Mouse (Mus musculus): ENCODE results near the gene Lrrc45.
A peak's percentile ranks its signal among the peaks of the same experiment; 100 is the strongest.
"Not testable (repeated sequence)": the region's sequence is repeated elsewhere in the genome, so short reads cannot be mapped to it uniquely, and the experiment has no call there.

Gene Lrrc45

DNA sequence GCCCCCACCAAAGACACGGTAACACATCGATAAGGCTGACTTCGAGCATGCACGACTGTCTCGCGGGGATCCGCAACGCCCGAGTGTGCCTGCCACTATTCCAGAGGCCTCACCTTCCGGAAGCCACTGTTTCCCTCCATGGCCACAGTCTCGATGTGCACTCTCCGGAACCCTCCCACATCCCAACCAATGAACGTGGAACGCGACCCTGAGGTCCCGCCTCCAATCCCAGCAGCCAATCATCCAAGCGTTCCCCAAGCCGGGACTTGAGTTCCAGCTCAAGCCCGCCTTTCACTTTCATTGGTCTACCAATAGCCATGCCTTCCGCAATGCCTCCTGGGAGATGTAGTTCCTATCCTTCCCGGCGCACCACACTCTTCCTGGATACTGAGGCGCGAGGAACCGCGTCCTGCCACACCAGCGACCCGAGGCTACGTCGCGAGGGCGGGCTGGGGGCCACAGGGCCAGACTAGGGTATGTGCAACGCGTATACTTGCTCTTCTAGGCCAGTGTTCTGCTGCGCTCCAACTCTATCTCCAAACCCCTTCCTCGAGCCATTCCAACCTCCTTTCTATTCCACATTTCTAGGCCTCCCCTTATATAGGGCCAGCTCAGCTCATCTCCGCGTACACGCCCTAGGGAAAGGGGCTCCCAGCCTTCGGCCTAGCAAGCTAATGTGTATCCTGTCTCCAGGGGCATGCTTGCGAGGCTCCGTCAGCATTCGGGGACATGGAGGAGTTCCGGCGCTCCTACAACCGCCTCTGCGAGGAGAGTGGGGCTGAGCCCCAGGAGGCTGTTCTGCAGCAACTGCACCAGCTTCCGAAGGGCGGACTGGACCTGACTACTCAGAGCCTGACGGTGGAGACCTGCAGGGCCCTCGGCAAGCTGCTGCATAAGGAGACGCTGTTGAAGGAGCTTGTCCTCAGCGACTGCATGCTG, at the start of gene Lrrc45, which contains the start of gene Cenpx:
TSS of gene Lrrc45 (plus strand) at position 346 of the 939 bp plus-strand sequence.
TSS of gene Cenpx (minus strand) at position 159 of the 939 bp plus-strand sequence.
- DNase-seq (ENCODE audit: low spot score in 2 of 2), result peak; percentile 92

DNA sequence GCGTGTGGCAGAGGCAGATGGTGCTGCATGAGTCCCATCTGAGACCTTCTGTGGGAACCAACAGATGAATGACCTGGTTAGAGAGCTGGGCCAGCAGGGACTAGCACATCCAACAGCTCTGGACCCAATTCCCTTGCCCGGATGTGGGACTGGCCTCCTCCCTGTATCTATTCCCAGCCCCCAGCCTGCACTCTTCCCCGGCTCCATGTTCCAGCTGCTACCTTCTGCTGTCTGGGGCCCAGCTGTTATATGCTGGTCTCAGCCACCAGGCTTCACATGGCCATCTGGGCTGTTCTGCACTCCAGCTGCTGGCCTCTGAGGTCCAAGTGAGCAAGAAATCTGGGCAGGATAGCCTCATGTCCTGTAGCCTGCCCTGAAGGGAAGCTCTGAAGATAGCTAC, 48.3 kb upstream of the Lrrc45 start:
- DNase-seq (ENCODE audit: low spot score in 2 of 2), result no peak

DNA sequence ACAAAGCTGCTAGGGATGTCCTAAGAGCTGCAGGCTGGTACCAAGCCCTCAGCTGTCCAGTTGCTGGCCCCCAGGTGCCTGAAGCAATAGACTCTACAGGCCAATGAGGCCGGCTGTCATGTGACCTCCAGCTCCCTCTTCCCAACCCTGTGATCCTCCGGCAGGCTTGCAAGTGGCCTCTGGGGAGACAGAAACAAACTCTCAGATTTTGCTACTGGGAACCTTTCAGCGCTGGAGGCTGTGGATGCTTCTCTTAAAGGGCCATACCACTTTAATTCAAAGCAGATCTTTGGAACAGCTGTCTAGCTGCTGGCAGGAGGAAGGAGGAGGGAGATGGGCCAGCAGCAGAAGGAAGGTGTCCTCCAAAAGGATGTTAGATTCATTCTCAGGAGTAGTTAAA, 47.1 kb upstream of the Lrrc45 start:
- DNase-seq (ENCODE audit: low spot score in 2 of 2), result no peak

DNA sequence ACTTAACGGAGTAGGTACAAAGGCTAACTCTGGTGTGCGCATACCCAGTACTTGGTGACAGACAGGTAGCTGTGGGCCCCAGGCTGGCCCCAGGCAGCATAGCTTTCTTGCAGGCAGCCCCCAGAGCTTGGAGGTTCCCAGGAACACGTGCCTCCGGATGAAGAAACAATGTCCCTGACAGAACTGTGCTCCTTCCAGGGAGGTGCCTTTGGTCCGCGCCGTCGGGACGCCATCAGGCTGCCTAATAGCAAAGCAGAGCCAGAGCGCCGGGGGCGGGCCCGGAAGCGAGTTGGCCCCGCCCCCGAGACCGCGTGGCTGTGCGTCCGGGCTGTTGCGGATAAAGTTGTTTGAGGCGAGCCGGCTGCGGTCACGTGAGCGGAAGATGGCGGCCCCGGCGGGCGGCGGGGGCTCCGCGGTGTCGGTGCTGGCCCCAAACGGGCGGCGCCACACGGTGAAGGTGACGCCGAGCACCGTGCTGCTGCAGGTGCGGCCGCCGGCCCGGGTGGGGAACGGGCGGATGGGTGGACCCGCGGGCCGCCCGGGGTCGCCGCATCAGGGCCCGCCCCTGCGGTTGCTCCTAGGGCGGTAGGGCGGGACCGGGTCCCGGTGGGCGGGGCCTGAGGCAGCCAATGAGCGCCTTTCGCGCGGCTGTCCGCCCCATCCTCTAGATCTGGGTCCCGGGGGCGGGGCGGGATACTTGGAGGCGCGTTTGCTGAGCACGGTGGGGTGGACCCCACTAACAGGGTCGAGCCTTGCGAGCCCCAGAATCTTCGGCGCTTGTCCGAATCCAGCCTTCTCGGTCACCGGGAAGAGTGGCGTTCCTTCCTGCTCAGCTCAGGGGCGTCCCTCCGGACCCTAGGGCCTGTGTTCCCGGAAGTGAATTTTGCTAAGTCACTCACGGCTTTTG, 40.8 kb upstream of the Lrrc45 start, which contains the start of gene Aspscr1:
TSS of gene Aspscr1 (plus strand) at position 287 of the 907 bp plus-strand sequence.
- peak; percentile 93 to 94 for DNase-seq (ENCODE audit: low spot score in 2 of 2)

DNA sequence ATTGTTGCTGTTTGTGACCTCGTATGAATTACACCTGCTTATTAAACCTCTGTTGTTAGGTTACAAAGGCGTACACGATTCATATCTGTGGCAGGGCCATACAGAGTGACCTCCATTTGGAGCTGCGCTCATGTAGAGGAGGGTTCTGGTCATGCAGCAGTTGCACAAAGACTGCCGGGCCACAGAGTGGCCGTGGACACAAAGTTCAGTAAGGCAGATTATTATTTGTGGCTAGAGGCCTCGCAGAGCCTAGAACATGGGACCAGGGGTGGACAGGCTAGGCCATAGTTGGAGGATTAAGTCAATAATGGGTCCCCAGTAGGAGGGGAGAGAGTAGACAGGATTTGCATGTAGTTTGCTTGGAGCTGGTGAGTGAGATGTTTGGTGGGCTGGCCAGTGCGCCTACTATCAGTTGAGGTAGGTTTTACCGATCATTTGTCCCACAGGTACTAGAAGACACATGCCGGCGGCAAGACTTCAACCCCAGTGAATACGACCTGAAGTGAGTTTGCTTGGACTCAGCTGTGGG, 40.1 kb upstream of the Lrrc45 start:
- no peak for DNase-seq (ENCODE audit: low spot score in 2 of 2)

DNA sequence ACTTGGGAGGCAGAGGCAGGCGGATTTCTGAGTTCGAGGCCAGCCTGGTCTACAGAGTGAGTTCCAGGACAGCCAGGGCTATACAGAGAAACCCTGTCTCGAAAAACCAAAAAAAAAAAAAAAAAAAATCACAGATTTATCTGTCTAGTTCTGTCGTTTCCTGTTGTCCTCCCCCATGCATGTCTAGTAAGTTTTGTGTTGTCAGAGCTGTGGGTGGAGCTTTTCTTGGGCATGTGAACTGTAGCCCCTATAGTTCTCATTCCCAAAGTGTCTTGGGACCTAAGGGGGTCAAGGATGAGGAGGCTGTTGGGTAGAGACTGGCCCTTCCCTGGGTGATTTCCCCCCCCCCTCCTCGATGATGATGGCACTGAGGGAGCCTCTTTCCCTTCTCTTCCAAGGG, 37.9 kb upstream of the Lrrc45 start:
- DNase-seq (ENCODE audit: low spot score in 2 of 2), result not testable (repeated sequence)

DNA sequence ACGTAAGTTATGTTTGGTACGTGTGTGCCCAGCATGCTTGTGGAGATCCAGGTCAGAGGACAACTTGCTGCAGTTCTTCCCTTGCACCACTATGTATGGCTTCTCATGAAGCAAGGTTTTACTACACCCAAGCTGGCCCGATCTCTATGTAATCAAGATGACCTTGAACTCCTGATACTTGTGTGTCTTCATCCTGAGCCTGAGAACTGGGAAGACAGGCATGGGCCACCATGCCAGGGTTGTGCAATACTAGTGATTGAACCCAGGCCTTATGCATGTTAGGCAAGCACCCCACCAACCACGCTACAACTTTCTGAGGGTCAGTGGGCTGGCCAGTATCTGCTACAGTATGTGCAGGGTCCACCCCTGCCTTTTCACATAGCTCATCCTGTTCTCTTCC, 36.8 kb upstream of the Lrrc45 start:
- no peak for DNase-seq (ENCODE audit: low spot score in 2 of 2)

DNA sequence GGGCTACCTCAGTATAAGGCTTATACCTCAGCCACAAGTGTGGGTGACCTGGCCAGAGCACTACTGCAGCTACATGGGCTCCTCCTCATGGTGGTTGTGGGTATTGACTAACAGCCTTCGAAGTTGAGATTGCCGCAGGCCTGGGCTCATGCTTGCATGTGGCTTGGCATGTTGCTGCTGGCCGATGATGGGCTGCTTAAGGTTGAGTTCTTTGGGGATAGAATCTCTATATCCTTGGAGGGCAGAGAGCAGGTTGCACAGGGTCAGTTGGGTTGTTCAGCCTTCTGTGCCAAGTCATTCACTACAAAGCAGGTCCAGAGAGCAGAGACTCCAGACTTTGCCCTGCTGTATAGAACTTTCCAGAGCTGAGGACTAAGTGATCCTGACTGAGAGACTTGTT, 33.8 kb upstream of the Lrrc45 start:
- peak in 1 of 2 experiments; percentile 40 for DNase-seq (ENCODE audit: low spot score in 2 of 2)

DNA sequence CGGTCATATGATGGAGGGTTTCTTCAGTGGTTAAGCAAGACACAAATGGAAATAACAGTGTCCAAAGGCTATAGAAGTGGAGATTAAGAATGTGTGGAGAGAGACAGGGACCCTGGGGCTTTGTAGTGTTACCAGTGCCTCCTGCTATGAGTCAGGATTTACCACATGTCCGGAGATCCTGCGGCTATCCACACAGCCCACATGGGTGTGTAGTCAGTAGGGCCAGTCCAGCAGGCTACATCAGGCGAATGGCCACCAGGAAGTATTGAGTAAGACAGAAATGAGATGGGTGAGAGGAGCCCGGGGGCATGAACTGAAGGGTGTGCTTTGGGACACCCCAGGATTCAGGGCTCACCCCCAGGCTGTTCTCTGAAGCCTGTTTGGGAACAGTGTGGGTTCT, 31.0 kb upstream of the Lrrc45 start:
- DNase-seq (ENCODE audit: low spot score in 2 of 2), result no peak

DNA sequence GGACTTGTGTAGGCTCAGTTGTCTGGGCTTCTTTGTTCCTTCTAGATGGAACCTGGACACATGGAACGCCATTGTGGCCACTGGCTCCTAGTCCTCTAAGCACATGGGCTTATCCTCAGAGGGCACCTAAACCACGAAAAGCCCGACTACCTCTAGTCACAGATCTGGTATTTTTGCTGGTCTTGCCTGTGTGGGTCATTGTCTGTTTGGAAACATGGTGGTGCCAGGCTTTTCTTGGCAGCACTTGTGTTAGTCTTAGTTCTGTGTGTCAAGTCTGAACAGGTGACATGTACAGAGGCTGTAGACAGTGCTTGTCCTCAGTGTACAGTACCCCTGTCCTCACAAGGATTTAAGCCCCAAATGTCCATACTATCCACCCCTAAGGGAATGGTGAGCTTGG, 30.2 kb upstream of the Lrrc45 start:
- DNase-seq (ENCODE audit: low spot score in 2 of 2), result no peak

DNA sequence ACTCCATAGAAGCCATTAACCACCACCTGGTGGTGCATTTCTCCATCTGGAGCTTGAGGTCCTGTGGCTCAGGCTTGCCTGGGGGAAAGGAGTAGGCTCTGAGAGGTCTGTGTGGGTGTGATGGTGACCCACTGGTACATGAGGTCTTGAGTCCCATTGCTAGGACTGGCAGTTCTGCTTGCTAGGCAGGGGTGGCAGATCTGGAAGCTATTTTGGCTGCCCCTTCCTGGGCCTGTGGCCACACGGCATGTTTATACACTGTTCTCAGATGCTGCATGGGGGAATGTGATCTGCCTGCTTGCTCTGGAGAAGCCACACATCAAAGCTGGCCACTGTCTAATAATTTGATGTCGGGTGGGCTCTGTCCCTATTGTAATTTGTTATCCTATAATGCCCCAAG, 29.6 kb upstream of the Lrrc45 start:
- DNase-seq (ENCODE audit: low spot score in 2 of 2), result no peak

DNA sequence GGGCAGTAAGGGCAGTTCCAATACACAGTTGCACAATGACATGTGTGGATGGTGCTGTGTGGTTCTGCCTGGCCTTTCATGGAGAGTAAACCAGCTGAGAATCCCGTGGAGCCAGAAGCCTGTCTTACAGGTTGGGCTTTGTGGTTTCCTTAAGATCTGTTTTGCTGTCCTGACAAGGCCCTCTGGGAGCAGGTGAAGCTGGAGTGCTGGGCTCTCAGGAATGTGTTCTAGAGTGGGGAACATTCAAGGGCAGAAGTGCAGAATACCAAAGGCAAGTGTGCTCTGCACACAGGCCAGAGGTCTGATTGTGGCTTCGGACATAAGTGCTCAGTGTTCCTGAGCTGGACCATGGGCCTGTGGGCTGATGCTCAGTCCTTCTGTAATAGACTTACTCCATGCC, 29.1 kb upstream of the Lrrc45 start:
- DNase-seq (ENCODE audit: low spot score in 2 of 2), result no peak

DNA sequence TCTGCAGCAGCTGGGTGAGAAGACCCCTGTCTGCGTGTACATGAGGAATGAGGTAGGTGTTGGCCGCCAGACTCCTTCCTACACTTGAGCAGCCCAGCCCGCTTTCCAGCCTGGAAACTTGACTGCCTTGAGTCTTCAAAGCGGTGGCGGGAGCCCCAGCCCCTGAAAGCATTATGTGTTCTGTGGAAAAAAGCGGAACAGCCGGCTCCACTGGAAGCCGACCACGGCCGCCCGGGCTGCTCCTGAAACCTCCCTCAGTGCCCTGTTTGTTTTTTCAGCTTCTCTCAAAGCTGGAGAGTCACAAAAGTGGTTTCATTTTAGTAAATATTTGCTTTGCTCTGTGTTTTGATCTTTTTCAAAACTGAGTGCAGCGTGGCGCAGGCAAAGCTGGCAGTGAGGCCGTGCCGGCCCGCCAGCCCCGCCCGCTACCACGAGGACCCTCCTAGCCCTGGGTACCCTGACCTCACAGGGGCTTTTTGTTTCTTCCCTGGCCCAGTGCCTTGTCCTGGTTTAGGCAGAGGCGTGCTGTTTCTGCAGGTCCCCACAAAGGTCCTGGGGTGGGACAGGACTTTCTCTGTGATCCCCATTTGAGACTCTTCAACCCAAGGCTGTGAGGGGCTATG, 27.0 kb upstream of the Lrrc45 start:
- no peak for DNase-seq (ENCODE audit: low spot score in 2 of 2)

DNA sequence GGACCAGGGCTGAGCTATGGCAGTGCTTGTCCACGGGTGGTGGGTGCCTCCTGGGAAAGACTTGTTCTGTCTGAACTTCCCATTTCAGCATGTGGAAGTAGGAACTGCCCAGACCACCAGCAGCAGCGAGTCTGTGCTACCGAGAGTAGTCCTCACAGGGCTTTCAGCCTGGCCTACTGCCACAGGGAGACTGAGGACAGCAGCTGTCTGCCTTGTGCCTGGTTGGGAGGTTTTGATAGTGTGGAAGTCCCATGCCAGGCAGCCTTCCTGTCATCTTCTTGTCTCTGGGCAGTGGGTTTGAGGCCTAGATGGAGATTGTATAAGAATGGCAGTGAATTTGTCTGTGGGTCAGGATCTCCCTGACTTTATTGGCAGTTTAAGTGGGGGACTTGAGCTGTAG, 24.4 kb upstream of the Lrrc45 start:
- no peak for DNase-seq (ENCODE audit: low spot score in 2 of 2)

DNA sequence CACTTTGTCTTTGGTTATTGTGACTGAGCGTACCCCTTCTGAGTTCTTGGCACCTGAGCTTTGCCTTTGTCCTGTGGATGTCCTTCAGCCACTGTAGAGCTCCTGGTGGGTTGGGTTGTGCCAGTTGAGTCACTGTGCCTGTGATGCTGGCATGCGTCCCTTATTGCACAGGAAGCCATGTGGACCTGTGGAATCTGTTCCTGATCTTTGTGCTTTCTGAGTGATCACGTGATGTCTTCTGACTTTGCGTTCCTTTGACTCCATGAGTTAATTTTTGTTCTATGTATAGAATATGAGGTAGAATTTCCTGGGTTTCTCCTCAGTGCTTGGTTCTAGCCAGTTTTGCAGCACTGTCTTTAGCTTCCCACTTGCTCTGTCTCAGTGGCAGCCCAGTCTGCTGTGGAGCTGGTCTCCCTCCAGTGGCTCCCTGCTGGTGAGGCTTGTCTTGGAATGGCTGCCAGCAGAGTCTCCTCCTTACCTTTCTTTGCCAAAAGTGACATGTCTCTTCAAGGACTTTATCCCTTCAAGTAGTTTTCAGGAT, 21.2 kb upstream of the Lrrc45 start:
- DNase-seq (ENCODE audit: low spot score in 2 of 2), result no peak

DNA sequence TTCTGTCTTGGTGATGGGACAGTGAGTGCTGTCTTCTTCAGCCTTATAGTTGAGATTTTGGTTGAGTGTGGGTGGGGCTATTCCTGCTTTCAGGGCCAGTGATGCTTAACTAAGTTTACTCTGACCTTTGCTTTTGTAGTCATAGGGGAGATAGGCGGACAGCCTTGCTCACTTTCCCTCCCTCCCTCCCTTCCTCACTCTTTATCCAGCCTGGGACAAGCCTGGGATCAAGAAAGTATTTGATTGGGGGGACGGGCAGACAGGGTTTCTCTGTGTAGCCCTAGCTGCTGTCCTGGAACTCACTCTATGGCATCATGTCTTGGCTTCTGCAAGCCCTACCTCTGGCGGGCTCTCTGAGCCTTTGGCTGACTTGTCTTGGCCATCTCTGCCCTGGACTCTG, 20.3 kb upstream of the Lrrc45 start:
- no peak for DNase-seq (ENCODE audit: low spot score in 2 of 2)

DNA sequence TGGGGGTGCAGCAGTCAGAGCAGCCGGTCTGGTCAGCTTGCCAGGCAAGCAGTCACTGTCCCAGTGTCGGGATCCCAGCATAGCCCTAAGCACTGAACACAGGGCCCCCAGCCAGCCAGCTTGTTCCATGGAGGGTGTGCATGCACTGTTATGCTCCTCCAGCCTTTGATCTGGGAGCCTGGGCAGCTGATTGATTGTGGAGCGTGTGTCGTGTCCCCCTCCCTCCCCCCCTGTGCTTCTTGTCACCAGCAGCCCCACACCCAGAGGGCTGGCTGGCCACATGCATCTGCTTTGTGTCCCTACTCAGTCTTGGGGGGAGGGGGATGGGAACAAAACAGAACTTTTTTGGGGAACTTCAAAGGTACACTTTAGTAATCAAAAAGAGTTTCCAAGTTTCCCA, 18.5 kb upstream of the Lrrc45 start:
- DNase-seq (ENCODE audit: low spot score in 2 of 2), result no peak

DNA sequence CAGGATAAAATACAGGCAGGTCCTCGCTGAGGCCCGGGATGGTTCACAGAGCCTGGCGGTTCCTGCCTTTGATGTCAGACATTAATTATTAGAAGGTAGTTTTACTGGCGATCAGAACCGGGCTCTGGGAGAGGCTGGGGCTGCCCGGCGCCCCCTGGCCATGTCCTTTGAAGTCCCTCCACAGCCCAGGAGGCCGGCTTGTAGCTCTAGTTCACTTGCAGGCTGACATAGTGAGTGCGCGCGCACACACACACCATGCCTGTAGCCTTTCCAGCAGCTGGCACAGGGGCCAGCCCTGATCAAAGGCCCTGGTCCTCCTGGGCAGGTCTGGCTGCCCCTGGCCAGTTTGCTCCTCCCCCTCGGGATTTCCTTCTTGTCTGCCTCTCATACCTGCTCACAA, 18.1 kb upstream of the Lrrc45 start:
- no peak for DNase-seq (ENCODE audit: low spot score in 2 of 2)

DNA sequence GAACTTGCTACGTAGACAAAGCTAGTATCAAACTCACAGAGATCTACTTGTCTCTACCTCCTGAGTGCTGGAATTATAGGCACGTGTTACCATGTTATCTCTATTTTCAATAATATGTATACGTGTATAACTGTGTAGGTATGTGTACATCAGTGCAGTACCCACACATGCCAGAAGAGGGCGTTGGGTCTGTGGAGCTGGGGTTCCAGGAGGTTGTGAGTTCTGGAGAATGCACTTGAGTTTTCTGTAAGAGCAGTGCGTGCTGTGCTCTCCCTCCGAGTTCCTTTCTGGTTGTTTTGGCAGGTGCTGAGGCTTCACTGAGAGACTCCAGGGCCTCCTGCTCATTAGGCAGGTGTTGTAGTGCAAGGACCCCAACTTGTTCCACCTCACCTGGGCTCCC, 17.2 kb upstream of the Lrrc45 start:
- DNase-seq (ENCODE audit: low spot score in 2 of 2), result no peak

DNA sequence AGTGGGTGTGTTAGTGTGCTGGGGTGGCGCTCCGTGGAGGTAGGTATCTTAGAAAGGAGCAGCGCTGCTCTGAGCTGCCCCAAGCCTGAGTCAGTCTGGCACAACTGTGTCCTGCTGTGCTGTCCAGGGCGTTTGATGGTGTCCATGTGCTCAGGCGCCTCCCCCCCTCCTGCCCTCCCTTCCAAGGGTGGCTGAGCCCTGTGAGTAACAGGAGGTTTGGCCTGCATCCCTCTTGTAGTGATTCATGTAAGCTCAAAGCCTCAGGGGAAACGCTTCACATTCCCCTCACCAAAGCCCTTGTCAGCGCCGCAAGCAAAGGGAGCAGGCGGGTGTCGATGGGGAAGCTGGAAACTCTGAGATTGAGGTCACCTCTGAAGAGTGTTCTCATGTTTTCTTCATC, 16.0 kb upstream of the Lrrc45 start:
- no peak for DNase-seq (ENCODE audit: low spot score in 2 of 2)

DNA sequence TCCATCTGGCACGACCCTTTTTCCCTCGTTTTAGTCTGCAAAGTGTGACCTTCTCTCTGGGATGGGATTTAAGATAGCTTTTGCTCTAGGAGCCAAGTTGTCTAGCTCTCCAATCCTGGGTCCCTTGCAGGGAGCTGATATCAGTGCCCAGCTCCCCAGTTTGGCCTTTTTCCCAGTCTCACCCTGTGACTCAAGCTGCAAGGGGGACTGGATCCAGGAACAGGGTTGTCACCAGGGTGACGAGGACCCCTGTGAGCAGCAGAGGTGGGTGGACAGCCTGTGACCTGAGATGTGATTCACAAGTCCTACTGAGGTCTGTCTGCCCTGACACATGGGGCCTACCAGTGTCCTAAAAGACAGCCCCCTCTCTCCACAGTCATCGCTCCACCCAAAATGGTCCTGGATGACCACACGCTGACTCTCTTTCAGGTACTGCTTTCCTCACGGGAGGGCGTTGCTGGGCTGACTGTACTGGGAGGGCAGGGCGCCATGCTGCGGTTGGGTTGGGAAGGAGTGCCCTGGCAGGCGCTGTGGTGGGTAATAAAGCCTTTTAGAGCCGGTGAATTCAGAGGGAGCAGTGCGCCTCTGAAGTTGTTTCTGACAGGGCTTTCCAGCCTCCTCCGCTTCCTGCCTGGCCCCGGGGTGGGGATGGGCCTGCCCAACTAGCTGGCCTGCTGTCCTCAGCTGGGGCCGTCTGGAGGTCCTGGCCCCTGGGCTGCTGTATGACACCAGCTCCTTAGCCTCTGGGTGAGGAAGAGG, 9.8 kb upstream of the Lrrc45 start:
- no peak for DNase-seq (ENCODE audit: low spot score in 2 of 2)

Data from spleen, postnatal 14 days (tissue).